ENCODE assay signal across 1 mouse cellular context in the genomic region with DNA sequence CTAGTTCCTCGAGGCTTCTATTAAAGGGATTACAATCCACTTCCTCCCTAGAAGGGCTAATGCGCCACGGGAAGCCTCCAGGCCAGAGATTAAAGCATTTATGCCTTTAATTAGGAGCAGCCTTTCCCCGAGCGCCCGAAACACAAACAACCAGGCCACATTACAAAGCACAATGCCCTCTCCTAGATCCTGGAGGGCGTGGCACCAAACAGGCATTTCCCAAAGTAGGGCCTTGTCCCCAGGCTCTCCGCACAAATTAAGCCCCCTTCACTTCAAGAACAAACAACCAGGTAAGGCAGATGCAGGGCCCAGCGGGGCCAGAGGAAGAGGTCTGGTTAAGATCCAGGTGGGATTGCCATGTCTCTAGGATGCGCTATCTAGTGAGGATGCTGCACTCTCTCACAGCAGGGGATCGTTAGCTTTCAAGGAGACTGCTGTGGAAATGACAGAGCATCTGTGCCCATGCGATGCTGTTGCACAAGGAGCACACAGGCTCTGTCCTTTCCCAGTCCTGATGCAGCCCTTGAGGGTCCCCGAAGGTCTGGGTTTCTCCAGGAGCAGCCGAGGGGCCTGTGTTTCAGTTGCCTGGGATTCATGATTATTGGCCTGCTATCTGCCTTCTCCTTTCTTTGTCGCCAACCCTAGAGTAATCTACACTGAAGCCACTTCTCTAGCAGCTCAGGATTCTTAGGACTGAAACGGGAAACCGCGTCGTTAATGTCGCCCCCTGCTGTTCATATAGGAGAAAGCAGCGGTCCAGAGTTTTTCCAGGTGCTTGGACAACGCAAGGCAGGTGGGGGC.
TF ChIP-seq lines count a peak whose summit lies in the region.

No protein-coding gene starts in this region.

TF ChIP-seq in CH12.LX, 34 proteins besides CTCF, POLR2A, EP300 and RAD21 (continued from another document):
- TF ChIP-seq NELFE (IDR thresholded peaks at IDR 0.05; ENCODE audit: low read depth, low read length) (no peak), MAZ (IDR thresholded peaks at IDR 0.05; ENCODE audit: low read depth, low read length) (no peak), MAFK (IDR thresholded peaks at IDR 0.05; ENCODE audit: insufficient replicate concordance, low read length) (no peak), MYC (IDR thresholded peaks at IDR 0.05; ENCODE audit: low read depth, low read length) (no peak), ELF1 (IDR thresholded peaks at IDR 0.05; ENCODE audit: low read depth, low read length) (0 out of 2 replicates have a peak, but pooled peaks have one; percentile 9), CHD2 (IDR thresholded peaks at IDR 0.05; ENCODE audit: low read length) (no peak), UBTF (IDR thresholded peaks at IDR 0.05; ENCODE audit: low read depth, low read length) (no peak), TCF12 (IDR thresholded peaks at IDR 0.05; ENCODE audit: low read depth, low read length) (0 out of 2 replicates have a peak, but pooled peaks have one; percentile 14), MEF2A (IDR thresholded peaks at IDR 0.05; ENCODE audit: borderline replicate concordance, low read depth, low read length) (no peak), JUND (conservative IDR thresholded peaks at IDR 0.05; ENCODE audit: low read depth, low read length) (no peak), USF2 (conservative IDR thresholded peaks at IDR 0.05; ENCODE audit: low read depth, low read length) (no peak), IRF4 (IDR thresholded peaks at IDR 0.05; ENCODE audit: low read depth, low read length) (0 out of 2 replicates have a peak, but pooled peaks have one; percentile 11), CHD1 (IDR thresholded peaks at IDR 0.05; ENCODE audit: low read depth, low read length) (no peak), E2F4 (IDR thresholded peaks at IDR 0.05; ENCODE audit: insufficient replicate concordance, low read depth, low read length) (no peak), RCOR1 (conservative IDR thresholded peaks at IDR 0.05; ENCODE audit: low read depth, low read length) (no peak)
TF ChIP-seq in CH12.LX: peak in this region for 5.
